Mouse (Mus musculus): ENCODE measurements around the gene Ppp1r37. TPM values are rescaled to one million over a fixed set of nuclear protein-coding genes. Genes with fewer than 3 reads are reported as not detected.
"Not testable (repeated sequence)": the region's sequence is repeated elsewhere in the genome, so short reads cannot be mapped to it uniquely, and the experiment has no call there.

Ppp1r37 gene
- polyA plus RNA-seq, 1 experiment from 2014 or later, result 11.3 TPM

DNA sequence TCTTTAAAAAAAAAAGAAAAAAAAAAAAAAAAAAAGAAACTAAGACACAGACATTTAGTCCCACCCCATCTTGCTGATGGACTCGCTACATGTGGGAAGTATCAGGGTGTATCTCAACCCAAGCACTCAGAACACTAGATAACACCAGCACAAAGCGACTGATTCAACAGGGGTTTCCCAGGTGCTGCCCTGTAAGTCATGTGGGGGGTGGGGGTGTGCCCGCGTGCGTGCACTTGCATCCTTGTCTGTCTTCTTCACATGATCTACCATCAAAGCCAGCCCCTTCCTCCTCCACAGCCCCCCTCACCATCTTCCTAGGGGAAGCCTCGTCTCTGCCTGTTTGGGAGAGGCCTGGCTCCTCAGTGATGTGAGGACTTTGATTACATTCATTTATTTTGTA, 50.5 kb downstream of the Ppp1r37 start:
- no peak overlapping the region for H3K9ac ChIP-seq (ENCODE audit: low read depth, low read length)
- no peak overlapping the region for H3K4me3 ChIP-seq (ENCODE audit: low read depth, low read length)
- ATAC-seq (ENCODE audit: low read depth), result no peak
- H3K4me1 ChIP-seq (ENCODE audit: control insufficient read depth, low read depth, low read length), result peaks cover 15% of the 10 kb centered on the region
- H3K9me3 ChIP-seq (replicated peaks; ENCODE audit: control insufficient read depth, low read length), result no peaks in the 10 kb centered on the region
- no peak overlapping the region for H3K27ac ChIP-seq (ENCODE audit: low read length)
- no peak overlapping the region for H3K4me2 ChIP-seq (ENCODE audit: low read depth, low read length)
- no peaks in the 10 kb centered on the region for H3K36me3 ChIP-seq (ENCODE audit: control insufficient read depth, insufficient read depth)
- 59% methylated on average over 6 of the region's 6 CpGs for WGBS (ENCODE audit: insufficient replicate concordance)
- peaks cover 10% of the 10 kb centered on the region for H3K27me3 ChIP-seq (ENCODE audit: control insufficient read depth, insufficient read depth, low read depth, low read length)

DNA sequence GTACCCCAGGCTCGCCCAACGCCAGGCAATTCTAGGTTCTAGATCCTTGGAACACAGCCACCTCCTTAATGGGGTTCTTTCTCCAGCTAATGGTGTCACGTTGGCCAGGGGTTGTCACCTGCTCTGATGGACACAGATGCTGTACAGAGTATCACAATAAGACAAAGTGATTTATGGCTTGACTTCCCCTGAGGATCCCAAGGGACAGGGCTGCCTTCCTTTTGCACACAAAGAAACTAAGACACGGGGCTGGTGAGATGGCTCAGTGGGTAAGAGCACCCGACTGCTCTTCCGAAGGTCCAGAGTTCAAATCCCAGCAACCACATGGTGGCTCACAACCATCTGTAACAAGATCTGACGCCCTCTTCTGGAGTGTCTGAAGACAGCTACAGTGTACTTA, 50.9 kb downstream of the Ppp1r37 start:
- not testable (repeated sequence) for ATAC-seq (ENCODE audit: low read depth); H3K27me3 ChIP-seq (ENCODE audit: control insufficient read depth, insufficient read depth, low read depth, low read length); H3K9ac ChIP-seq (ENCODE audit: low read depth, low read length); H3K4me2 ChIP-seq (ENCODE audit: low read depth, low read length); H3K27ac ChIP-seq (ENCODE audit: low read length); H3K9me3 ChIP-seq (replicated peaks; ENCODE audit: control insufficient read depth, low read length); H3K4me3 ChIP-seq (ENCODE audit: low read depth, low read length); H3K36me3 ChIP-seq (ENCODE audit: control insufficient read depth, insufficient read depth)
- 64% methylated on average over 6 of the region's 7 CpGs for WGBS (ENCODE audit: insufficient replicate concordance)
- peaks cover 19% of the 10 kb centered on the region for H3K4me1 ChIP-seq (ENCODE audit: control insufficient read depth, low read depth, low read length)

DNA sequence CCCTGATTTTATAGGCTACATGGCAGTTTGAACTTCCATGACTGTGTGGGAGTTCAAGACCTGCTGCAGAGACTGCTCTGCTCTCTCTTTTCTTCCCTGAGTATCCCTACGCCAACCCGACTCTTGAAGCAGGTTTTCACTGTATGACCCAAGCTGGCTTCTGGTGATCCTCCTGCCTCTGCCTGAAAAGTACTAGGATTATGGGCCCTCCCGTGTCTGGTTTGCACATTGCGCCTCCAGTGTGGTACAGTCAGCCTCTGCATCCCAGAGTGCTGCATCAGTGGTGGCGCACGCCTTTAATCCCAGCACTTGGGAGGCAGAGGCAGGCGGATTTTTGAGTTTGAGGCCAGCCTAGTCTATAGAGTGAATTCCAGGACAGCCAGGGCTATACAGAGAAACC, 53.1 kb downstream of the Ppp1r37 start:
- 93% methylated on average over 7 of the region's 7 CpGs for WGBS (ENCODE audit: insufficient replicate concordance)
- peaks cover 22% of the 10 kb centered on the region for H3K4me1 ChIP-seq (ENCODE audit: control insufficient read depth, low read depth, low read length)
- H3K4me2 ChIP-seq (ENCODE audit: low read depth, low read length), result peak overlapping the region; percentile 88
- no peak overlapping the region; the same call in 1 of the 2 replicates for H3K4me3 ChIP-seq (ENCODE audit: low read depth, low read length)
- H3K9ac ChIP-seq (ENCODE audit: low read depth, low read length), result no peak overlapping the region
- no peaks in the 10 kb centered on the region for H3K9me3 ChIP-seq (replicated peaks; ENCODE audit: control insufficient read depth, low read length)
- H3K36me3 ChIP-seq (ENCODE audit: control insufficient read depth, insufficient read depth), result no peaks in the 10 kb centered on the region
- H3K27ac ChIP-seq (ENCODE audit: low read length), result no peak overlapping the region
- no peaks in the 10 kb centered on the region for H3K27me3 ChIP-seq (ENCODE audit: control insufficient read depth, insufficient read depth, low read depth, low read length)
- ATAC-seq (ENCODE audit: low read depth), result no peak

DNA sequence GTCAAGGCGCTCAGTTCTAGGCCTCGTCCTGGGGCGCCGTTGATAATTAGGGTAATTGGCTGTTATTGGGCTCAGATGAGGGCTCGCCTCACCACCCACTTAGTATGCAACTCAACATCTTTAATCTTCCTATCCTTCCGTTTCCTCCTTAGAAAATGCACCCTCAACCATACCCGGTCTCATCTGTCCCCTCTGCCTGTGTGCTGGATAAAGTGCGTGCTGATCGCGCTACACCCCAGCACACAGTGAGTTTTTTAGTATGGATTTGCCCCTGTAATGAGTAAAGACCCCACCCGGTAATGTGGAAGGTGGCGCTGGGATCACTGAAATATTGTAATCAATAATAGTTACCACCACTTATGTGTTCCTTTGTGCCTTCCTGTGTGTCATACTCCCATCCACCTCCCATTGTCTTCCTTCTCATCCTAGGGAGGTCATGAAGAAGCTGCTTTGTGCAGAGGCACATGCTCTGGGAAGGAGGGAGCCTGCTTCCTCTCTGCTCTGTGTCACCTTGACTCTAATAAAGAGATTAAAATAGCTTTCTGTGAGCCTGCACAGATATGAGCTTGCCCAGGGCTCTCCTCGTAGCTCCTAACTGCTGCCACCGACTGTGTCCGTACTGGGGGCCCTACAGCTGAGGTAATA, 53.8 kb downstream of the Ppp1r37 start:
- Histone ChIP-seq H3K4me1 (ENCODE audit: control insufficient read depth, low read depth, low read length) (peaks cover 22% of the 10 kb centered on the region), H3K4me2 (ENCODE audit: low read depth, low read length) (peak overlapping the region; percentile 88), H3K9me3 (replicated peaks; ENCODE audit: control insufficient read depth, low read length) (no peaks in the 10 kb centered on the region), H3K9ac (ENCODE audit: low read depth, low read length) (peak overlapping the region; percentile 86), H3K27me3 (ENCODE audit: control insufficient read depth, insufficient read depth, low read depth, low read length) (no peaks in the 10 kb centered on the region), H3K4me3 (ENCODE audit: low read depth, low read length) (peak overlapping the region; percentile 83), H3K36me3 (ENCODE audit: control insufficient read depth, insufficient read depth) (no peaks in the 10 kb centered on the region), H3K27ac (ENCODE audit: low read length) (peak overlapping the region; percentile 70)
- 3% methylated on average over 15 of the region's 15 CpGs for WGBS (ENCODE audit: insufficient replicate concordance)
- peak; percentile 7 for ATAC-seq (ENCODE audit: low read depth)

DNA sequence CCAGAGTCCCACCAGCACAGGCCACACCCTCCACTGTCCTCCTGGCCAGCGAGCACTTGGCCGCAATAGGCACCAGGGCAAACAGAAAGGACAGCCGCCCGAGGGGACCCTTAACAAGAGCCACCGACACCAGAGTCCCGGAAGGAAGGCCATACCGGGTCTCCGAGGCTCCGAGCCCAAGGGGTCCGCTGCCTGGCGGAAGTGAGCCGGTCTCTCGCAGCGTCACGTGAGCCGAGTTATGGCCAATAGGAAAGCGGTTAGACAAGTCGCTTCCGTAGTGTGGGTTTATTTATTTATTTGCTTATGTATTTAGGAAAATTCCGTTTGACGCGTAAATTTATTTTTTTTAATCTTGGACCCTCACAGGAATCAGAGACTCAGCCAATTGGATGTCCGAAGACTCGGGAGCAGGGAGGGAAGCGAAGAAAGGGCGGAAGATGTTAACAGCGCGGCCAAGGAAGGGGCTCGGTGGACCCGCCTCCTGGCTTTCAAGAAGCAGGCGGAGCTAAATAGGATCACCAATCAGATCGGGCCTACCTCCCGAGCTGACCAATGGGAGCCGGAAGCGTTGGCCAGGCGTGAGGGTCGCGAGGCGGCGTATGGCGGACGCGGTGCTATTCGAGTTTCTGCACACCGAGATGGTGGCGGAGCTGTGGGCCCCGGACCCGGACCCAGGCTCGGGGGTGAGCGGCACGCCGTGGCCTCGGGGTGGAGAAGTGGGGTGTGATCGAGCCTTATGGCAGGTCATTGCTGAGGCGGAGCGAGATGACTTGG, 54.5 kb downstream of the Ppp1r37 start, which contains the start of the genes Bloc1s3 and Trappc6a:
Gene Bloc1s3 (minus strand): TSS at position 218 of the 774 bp plus-strand sequence.
Gene Trappc6a (plus strand): TSS at position 246 of the 774 bp plus-strand sequence.
- Histone ChIP-seq H3K4me2 (ENCODE audit: low read depth, low read length) (peak within 1 kb of the TSS; percentile 88), H3K9me3 (replicated peaks; ENCODE audit: control insufficient read depth, low read length) (no peaks in the 10 kb centered on the region), H3K9ac (ENCODE audit: low read depth, low read length) (peak within 1 kb of the TSS; percentile 86), H3K27ac (ENCODE audit: low read length) (peak within 1 kb of the TSS; percentile 85), H3K36me3 (ENCODE audit: control insufficient read depth, insufficient read depth) (no peaks in the 10 kb centered on the region), H3K27me3 (ENCODE audit: control insufficient read depth, insufficient read depth, low read depth, low read length) (no peaks in the 10 kb centered on the region), H3K4me3 (ENCODE audit: low read depth, low read length) (peak within 1 kb of the TSS; percentile 83), H3K4me1 (ENCODE audit: control insufficient read depth, low read depth, low read length) (peaks cover 22% of the 10 kb centered on the region)
- peak; percentile 95 for ATAC-seq (ENCODE audit: low read depth)
- under 1% methylated on average over 56 of the region's 56 CpGs for WGBS (ENCODE audit: insufficient replicate concordance)

DNA sequence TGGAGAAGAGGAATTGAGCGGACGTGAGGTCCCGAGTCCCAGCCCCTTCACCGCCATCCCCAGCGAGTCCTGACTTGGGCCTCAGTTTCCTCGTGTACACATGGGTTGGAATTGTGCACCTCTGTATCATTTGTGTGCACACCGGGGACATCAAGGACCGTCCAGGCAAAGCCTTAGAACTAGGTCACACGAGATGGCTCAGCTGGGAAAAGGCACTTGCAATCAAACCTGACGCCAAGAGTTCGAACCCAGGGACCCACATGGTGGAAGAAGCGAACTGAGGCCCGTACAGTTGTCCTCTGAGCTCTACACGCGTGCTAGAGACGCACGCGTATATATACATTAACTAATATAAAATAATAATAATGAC, 55.3 kb downstream of the Ppp1r37 start:
- peaks cover 22% of the 10 kb centered on the region for H3K4me1 ChIP-seq (ENCODE audit: control insufficient read depth, low read depth, low read length)
- H3K4me2 ChIP-seq (ENCODE audit: low read depth, low read length), result peak overlapping the region; percentile 88
- H3K36me3 ChIP-seq (ENCODE audit: control insufficient read depth, insufficient read depth), result no peaks in the 10 kb centered on the region
- H3K9ac ChIP-seq (ENCODE audit: low read depth, low read length), result peak overlapping the region; percentile 86
- peak overlapping the region; percentile 85; the same call in 1 of the 2 replicates for H3K27ac ChIP-seq (ENCODE audit: low read length)
- WGBS (ENCODE audit: insufficient replicate concordance), result 5% methylated on average over 18 of the region's 18 CpGs
- H3K9me3 ChIP-seq (replicated peaks; ENCODE audit: control insufficient read depth, low read length), result no peaks in the 10 kb centered on the region
- no peaks in the 10 kb centered on the region for H3K27me3 ChIP-seq (ENCODE audit: control insufficient read depth, insufficient read depth, low read depth, low read length)
- H3K4me3 ChIP-seq (ENCODE audit: low read depth, low read length), result peak overlapping the region; percentile 83
- no peak for ATAC-seq (ENCODE audit: low read depth)

DNA sequence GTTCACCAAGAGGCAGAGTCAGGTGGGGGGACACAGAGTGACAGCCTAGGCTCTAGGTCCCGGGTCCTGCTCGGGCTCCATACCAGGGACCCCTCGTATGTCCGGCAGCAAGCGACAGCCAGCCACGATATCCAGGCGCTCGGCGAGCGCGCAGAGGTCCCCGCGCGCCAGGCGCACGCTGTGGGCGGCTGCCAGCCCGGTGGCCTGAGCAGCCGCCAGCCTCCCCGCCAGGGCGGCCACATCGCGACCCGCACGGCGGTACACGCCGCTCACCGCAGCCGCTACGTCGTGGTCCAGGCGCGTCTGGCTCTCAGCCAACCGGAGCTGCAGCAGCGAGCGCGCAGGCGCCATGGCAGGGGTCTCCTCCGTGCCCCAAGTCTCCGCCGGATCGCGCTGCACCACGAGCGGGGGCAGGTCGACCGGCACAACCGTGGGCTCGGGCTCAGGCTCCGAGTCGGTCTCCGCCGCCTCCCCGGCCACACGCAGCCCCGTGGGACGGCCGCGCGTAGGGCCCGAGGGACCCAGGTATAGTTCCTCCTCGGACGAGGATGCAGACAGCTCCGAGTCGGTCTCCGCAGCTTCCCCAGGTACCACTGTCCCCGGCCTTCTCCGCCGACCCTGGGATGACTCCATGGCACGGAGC, 55.8 kb downstream of the Ppp1r37 start:
- no peak for ATAC-seq (ENCODE audit: low read depth)
- H3K27ac ChIP-seq (ENCODE audit: low read length), result no peak overlapping the region

DNA sequence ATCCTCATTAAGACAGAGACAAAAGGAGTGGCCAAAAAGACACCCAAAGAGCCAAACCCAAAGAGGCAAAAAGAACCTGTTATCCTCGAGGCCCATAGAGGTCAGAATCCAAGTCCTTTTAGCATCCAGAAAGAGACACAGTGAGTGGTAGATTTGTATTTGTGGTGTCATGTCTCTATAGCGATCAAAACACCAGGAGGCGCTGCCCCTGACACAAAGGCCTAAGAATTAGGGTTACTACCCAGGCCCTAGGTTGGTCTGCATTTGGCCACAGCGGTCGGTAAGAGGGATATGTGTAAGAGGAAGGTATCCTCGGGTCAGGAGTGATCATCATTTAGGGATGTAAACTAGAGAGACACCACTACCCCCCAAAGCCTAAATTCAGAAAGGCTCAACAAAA, 56.5 kb downstream of the Ppp1r37 start:
- H3K9me3 ChIP-seq (replicated peaks; ENCODE audit: control insufficient read depth, low read length), result no peaks in the 10 kb centered on the region
- no peaks in the 10 kb centered on the region for H3K36me3 ChIP-seq (ENCODE audit: control insufficient read depth, insufficient read depth)
- H3K4me2 ChIP-seq (ENCODE audit: low read depth, low read length), result no peak overlapping the region; the same call in 1 of the 2 replicates
- no peaks in the 10 kb centered on the region for H3K27me3 ChIP-seq (ENCODE audit: control insufficient read depth, insufficient read depth, low read depth, low read length)
- no peak overlapping the region for H3K4me3 ChIP-seq (ENCODE audit: low read depth, low read length)
- 25% methylated on average over 6 of the region's 6 CpGs for WGBS (ENCODE audit: insufficient replicate concordance)
- no peak for ATAC-seq (ENCODE audit: low read depth)
- no peak overlapping the region for H3K27ac ChIP-seq (ENCODE audit: low read length)
- H3K4me1 ChIP-seq (ENCODE audit: control insufficient read depth, low read depth, low read length), result peaks cover 22% of the 10 kb centered on the region
- H3K9ac ChIP-seq (ENCODE audit: low read depth, low read length), result no peak overlapping the region

More for the DNA sequence above, 55.8 kb downstream of the Ppp1r37 start:
- H3K4me2 ChIP-seq (ENCODE audit: low read depth, low read length), result peak overlapping the region; percentile 88
- WGBS (ENCODE audit: insufficient replicate concordance), result 2% methylated on average over 69 of the region's 71 CpGs
- H3K4me1 ChIP-seq (ENCODE audit: control insufficient read depth, low read depth, low read length), result peaks cover 22% of the 10 kb centered on the region
- H3K9me3 ChIP-seq (replicated peaks; ENCODE audit: control insufficient read depth, low read length), result no peaks in the 10 kb centered on the region
- peak overlapping the region; percentile 86 for H3K9ac ChIP-seq (ENCODE audit: low read depth, low read length)
- no peaks in the 10 kb centered on the region for H3K27me3 ChIP-seq (ENCODE audit: control insufficient read depth, insufficient read depth, low read depth, low read length)
- H3K36me3 ChIP-seq (ENCODE audit: control insufficient read depth, insufficient read depth), result no peaks in the 10 kb centered on the region
- H3K4me3 ChIP-seq (ENCODE audit: low read depth, low read length), result peak overlapping the region; percentile 83
